Mouse (Mus musculus) small intestine, adult 2 months (tissue): ENCODE data around the gene Wfdc3.

Experiments
- CTCF ChIP-seq: fragments of 200-500 bp; IDR thresholded peaks from 2 replicates; pipeline ENCODE4 v1.5.1; 2012; ENCODE audit warnings: low read depth, mild to moderate bottlenecking, control low read depth, inconsistent platforms, low read length, moderate library complexity, mixed read lengths; ENCODE audit not compliant: insufficient replicate concordance, insufficient read length; ENCODE audit errors: extremely low read depth
- POLR2A ChIP-seq: fragments of 200-500 bp; IDR thresholded peaks from 2 replicates; pipeline ENCODE4 v1.6.1; 2012; ENCODE audit warnings: low read depth, mild to moderate bottlenecking, control low read depth, inconsistent platforms, low read length, moderate library complexity

DNA sequence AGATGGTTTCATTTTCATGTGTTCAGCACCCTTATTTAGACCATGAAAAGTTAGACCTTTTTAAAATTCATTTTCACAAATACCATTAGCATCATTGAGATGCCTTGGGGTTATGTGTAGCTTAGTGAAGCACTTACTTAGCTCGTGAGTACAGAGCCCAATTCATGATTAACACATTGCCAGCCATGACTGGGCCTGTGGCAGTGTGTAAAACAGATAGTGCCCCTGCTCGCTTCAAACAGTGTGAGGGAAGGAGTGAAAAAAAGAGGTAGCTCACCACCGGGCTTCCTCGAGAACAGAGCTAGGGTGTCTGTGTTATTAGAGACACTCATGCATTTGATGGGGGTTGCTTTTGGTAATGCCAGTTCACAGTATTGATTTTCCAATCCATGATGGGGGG is 2.5 kb upstream of the Wfdc3 start:
- TF ChIP-seq POLR2A (no peak), CTCF (no peak)
